Mouse (Mus musculus): ENCODE measurements around the gene Fmo4.

Gene Fmo4

DNA sequence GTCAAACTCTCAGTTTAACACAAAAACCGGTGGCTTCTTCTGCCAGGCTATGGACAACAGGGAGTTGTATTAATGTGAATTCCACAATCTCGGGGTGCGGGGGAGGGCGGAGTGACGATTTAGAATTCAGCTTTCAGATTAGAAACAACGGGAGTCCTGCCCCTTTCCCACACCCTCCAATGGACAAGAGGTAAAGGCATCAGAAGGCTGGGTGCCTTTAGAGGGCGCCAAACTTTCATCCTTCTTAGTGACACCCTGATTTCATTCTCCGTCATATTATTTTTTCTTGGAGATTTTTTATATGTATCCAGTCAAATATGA is at the start of gene Fmo4:
TSS of gene Fmo4 (minus strand) at position 137 of the 321 bp plus-strand sequence.
- peak in 1 of 2 experiments; percentile 9 for DNase-seq (ENCODE audit: low spot score in 2 of 2)

DNA sequence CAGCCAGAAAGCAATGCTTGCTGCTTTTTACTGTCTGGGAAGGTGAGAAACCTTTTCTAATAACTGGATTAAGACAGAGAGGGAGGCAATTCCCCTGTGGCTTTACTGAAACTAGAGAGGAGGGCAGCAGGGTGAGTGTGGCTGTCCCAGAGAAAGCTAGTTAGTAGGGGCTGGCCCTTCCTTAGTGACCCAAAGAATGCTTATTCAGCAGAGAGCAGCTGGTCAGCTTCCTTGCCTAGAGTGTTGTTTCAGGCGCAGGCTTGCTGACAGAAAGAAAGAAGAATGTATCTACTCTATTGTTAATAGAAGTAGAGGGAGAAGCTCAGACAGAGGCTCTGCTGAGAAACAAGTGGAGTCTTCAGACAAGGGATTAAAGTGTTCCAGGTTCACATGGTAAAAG is 48.6 kb upstream of the Fmo4 start:
- DNase-seq (ENCODE audit: low spot score in 2 of 2), result no peak

DNA sequence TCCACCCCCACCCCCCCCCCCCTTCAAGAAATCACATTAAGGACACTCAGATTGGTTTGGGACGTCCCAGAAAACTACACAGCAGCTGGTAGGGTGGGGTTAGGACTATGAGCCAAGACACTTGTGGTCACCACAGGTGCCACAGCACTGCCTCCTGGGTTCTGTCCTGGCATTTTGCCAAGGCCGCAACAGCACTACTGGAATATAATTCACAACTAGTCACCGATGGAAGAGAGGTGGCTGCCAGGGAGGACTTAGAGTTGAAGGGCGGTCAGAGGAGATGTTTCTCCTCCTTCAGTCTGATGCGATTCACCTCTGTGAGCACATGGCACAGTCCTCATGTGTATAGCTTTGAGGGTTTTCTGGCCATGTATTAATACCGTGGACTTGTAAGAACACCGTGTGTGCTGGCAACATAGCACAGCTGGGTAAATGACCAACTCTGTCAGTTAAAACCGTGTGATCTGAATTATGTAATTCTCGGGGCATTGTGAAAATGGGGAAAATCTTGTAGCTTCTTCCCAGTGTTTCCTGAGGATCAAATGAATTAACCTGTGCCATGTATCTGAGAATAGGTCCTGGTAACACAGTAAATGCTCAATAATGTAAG is 46.3 kb upstream of the Fmo4 start:
- DNase-seq (ENCODE audit: low spot score in 2 of 2), result no peak

DNA sequence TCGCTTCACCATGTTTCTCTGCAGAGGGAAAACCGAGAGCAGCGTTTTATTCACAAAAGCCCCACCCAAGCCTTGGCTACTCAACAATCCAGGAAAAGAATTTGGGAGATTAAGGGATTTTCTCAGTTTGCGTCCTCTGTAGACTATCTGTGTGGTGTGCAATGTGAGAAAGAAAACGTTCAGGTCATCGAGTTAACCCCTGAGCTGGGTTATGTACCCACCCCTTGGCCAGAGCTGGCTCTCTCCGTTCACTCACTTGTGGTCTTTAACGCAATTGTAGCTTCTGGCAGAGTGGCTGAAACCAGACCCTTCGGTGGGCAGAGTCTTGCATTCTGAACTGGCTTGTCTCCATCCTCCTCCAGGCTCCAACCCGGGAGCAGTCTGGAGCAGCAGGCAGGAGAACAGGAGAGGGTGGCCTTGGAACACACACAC is 45.8 kb upstream of the Fmo4 start:
- no peak for DNase-seq (ENCODE audit: low spot score in 2 of 2)

DNA sequence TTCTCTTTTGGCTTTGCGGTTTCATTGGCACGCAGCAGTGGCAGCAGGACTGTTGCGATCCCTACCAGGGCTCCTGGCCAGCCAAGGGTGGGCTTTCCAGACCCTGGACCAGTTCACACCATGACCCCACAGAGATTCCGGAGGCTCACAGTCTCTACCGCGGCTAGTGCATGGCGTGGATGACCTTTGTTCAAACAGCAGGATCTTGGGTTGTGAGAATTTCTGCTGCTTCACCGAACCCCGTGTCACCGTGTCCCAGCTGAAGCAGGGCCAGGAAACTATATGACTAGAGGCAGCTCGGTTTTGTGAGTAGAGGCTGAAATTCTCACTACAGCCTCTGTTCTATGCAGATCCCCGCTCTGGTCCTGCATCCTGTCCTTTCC is 45.0 kb upstream of the Fmo4 start:
- DNase-seq (ENCODE audit: low spot score in 2 of 2), result no peak

DNA sequence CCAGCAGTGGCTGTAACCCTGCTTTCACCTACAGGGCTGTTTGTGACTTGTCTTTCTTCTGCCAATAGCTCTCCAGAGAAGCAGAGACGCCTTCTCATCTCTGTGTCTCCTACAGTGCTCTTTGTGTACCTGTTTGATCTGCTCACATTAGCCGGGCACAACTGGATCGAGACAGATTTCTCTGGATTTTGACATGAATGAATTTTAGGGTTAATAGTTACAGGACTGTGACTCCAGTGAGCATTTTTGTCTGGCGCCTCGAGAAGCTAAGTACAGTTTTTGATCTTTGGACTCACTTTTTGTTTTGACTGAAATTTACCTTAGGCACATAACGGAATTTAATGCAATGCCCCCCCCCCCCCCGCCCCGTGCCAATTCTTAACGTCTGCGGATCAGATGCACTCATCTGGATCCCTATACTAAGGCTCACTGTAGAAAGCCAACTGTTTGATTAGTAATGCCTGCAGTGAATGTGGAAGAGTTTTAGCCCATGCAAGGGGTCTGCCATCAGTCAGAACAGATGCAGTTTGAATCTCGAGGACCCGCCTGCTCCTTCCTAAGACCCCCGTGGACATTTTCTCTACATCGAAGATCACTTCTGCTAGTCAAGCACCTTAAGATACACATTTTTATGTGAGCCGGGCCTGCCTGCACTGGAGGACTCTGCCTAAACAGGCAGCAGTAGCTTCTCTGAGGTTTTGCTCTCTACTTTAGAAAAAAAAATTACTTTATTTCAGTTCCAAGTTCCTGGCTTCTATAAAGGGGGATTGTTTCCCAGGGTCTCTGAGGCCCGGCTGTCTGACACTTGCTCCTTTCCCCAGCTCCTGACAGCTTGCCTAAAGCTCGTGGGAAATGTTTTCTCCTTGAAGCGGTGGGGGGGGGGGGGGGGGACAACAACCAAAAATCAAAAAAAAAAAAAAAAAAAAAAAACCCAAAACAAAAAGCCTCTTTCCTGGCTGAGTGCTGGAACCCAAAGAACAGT is 44.3 kb upstream of the Fmo4 start:
- DNase-seq (ENCODE audit: low spot score in 2 of 2), result no peak

DNA sequence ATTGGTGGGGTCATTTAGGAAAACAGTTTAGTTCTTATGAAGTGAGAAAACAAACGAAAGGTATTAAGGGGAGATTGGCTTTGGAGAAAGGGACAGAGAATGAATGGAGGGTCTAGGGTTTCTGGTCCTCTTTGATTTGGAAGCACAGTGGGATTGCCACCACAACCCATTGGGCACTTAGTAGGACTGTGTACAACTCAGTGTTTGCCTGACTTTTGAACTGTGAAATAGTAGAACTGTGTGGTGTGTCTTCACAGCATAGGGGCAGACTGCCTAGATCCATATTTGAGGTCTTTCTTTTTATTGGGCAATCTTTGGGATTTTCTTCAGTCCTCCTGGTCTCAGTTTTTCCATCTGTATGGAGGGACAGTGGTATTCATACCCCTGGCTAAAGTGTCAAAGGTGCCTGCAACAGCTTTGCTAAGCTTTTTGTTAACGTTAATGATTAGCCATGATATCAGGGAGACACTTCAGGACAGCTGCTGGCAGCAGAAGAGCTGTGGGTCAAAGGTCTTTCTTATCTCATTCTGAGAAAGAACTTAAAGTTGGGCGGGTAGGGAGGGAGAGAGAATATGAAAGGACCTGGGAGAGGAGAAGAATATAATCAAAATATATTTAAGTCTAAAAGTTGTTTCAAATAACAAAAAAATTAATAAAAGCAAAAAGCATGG is 40.2 kb upstream of the Fmo4 start:
- no peak for DNase-seq (ENCODE audit: low spot score in 2 of 2)

DNA sequence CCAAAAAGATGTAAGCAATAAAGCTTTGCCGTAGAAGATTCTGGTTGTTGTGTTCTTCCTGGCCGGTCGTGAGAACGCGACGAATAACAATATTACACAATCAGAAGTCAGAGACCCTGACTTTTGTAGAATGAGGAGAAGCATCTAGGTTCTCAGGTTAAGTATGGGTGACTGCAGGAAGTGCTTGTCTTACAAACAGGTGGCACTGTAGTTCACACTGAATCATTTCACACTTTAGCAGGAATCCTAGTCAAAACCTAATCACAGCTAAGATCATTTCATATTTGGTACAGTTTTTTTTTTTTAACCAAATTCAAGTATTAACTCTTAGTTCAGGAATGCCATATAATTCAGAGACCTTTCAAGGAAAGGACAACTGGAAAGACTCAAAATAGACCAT is 33.8 kb upstream of the Fmo4 start:
- DNase-seq (ENCODE audit: low spot score in 2 of 2), result no peak

DNA sequence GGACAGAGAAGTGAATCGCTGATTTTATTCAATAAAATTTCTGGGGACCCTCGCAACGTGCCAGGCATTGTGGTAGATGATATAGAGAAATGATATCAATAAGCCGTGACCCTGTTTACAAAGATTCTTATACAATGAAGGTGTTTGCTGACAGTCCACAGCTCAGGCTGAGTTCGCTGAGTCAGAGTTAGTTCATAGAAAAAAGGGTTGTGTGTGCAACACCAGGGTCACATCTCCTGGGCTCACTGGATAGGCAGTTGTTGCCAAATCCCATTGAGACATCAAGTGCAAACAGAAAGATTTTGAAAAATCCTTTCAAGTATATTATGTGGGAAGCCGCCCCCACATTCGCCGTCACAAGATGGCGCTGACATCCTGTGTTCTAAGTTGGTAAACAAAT is 26.4 kb upstream of the Fmo4 start:
- no peak for DNase-seq (ENCODE audit: low spot score in 2 of 2)

DNA sequence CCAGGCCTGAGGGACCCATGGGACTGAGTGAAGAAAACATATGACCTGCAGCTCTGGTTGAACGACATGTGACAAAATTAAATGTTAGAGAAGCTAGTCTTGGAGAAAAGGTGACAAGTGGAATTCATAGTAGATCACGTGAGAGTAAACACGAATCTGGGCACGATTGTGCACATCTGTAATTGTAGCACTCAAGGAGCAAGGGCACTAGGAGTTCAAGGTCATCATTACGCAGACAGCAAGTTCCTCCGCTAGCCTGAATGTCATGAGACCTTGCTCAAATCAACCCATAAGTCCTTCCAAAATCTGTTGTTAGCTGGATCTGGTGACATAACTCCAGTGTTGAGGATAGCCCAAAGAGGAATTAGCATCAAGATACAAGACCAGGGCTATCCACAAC is 25.2 kb upstream of the Fmo4 start:
- no peak for DNase-seq (ENCODE audit: low spot score in 2 of 2)

DNA sequence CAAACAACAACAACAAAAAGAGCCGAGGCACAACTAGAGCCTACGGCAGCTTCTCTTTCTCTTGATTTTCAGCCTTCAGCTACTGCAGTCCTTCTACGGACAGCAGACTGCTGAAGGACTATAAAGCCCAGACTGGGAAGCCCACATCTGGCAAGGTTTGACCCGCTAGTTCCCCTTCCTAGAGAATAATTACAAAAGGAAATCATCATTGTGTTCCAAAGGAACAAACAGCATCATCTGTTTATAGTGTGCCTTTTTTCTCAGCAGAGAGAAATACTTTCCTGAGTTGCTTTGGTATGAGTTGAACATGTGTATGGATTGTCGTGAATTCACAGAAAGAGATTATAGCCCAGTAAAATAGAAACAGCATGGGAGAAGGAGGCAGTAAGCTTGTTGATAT is 20.6 kb upstream of the Fmo4 start:
- no peak for DNase-seq (ENCODE audit: low spot score in 2 of 2)

DNA sequence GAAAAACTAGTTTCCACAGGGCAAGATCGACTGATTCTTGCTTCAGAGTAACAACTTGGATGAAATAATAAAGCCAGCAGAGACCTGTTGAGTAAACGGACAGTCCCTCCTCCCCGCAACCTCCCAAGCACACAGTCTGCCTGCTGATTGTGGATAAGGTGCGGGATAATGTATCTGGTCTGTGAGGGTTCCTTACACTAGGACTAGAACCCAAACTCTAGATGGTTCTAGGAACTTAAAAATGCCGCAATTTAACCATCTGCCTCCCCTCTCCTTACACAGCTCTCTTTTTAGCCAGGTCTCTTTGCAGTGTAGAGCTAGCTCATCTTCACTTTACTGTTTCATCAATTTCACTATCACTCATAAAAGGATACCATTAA is 18.8 kb upstream of the Fmo4 start:
- DNase-seq (ENCODE audit: low spot score in 2 of 2), result no peak

DNA sequence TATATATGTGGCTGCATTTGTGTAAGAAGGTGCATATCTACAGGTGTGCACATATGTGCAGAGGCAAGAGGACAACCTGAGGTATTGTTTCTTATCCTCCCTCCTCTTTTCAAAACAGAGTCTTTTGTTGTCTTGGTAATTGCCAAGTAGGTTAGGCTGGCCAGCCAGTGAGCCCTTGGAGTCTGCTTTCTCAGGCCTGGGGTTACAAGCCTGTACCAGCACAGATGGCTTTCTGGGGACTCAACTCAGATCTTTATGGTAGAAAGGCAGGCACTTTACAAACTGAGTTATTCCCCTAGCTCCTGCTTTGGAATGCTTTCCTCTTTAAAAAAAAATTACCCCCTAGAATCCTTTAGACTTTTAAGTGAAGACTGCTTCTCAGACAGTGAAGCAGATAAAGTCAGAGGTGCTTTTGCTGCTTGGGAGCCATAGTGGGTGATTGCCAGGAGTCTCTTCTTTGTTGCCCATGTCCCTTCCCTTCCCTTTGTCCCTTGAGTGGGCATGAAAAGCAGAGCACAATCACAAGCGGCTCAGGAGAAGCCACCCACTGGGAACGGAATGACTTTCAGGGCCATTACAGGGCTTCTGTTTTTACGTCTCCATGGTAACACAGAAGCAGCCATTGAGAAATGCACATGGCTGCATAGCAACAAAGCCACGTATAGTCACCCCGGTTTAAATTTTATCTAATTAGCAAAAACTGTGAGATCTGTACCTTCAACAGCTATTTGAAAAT is 18.2 kb upstream of the Fmo4 start:
- no peak for DNase-seq (ENCODE audit: low spot score in 2 of 2)

DNA sequence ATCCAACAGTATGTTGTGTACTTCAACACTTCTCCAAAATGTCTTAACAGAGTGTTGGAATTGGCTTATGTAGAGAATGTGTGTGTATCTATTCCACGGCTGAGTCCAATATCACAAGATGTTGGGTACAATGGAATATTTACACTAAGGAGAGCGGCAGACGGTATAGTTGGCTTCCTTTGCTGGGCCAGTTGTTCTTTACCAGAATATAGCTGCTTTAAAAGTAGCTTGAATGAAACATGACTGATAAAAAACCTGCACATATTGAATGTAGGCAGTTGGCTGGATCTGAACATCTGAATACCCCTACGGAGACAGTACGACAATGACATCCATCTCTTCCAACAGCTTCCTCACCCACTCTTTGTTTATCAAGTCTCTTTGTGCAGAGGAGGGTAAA is 5.5 kb upstream of the Fmo4 start:
- no peak for DNase-seq (ENCODE audit: low spot score in 2 of 2)

DNA sequence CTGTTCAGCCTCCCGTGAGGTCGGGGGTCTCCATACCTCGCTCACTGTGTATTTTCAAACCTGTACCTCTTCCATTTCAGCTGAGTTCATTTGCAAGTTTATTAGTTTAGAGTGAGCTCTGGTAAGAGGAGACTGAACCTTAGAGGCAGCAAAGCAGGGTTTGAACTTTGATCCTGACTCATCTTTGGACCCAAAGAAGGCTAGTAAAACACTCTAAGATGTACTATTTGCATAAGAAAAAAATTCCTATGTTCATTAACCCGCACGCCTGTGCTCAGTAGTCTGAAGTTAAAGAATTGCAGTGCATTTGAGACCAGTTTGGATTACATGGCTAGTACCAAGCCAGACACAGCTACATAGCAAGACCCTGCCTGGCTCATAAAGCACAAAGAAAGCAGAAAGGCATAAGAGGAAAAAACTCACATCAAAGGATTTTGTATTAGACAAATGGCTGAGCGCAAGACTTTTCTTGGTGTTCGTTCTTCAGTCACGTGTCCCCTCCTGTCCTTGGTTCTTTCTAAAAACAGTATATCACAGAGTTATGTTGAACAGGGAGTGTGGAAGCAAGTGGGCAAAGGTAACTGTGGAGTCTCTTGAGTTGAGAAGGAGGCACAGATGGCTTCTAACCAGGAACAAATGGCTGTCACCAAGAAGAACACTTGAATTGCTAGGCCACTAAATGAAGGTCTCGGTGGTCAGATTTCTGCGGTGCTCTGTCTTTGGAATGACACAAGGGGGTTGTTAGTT is 1.8 kb upstream of the Fmo4 start:
- DNase-seq (ENCODE audit: low spot score in 2 of 2), result no peak

DNA sequence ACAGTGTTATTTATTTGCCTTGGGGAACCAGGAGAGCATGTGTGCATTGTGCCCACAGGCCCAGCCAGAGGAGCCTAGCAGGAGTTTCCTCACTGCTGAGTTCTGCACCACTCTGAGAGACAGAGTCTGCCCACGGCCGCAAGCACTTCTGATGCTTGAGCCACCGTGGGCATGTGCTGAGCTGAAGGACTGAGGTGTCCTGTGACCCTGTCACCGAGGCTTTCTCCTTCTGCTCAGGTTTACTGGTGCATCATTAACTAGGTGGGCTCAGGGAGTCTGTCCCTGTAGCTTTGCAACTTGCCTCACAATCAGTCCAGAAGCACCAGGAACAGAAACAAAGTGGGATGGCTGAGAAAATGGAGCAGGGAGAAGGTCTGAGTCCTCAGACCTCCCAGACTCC is 1.2 kb upstream of the Fmo4 start:
- DNase-seq (ENCODE audit: low spot score in 2 of 2), result no peak

DNA sequence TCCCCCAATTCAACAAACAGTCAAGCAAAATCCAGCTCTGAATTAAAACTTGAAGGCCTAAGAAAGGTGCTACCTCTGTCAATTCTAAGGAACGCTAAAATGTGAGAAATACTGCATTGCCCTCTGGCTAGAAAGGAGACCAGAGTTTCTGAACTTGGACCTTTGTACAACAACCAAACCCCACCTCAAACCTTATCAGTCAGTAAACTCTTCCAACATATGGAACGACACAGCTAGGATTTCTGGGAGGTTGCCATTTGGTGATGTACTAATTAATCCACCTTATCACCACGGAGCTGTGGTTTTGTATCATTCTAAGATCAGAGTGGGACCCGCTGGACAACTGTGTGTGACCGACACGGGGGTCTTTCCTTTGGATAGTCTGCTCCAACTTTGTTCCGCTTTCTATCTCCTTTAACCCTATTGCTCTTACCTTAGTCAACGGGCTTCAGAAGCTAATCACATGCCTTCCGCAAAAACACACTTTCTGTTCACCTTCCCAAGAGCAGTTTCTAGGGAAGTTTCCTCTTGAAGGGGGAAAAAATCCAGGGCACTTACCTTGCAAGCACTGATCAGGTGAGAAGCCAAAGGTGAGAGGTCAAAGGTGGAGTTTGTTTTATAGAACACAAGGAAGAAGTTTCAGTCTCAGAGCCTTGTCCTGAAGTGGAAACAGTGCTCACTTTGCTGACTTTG is 483 bp downstream of the Fmo4 start:
- no peak for DNase-seq (ENCODE audit: low spot score in 2 of 2)

DNA sequence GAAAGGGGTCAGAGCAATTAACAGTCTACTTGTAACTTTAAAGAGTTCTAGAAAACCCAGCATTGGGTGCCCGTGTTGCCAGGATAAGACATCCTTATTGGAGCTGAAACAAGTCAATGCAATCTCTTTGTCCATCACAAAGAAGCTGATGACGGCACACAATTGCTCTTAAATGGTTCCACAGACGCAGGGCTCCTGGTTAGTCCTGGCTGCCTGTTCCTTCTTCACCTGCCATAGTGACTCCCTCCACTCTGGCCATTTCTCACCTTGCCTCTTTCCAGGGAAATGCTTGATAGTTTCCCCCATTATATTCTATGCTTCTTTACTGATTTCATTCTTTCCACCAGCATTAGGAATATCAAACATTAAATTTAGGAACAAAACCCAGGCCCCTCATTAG is 5.2 kb downstream of the Fmo4 start:
- no peak for DNase-seq (ENCODE audit: low spot score in 2 of 2)

DNA sequence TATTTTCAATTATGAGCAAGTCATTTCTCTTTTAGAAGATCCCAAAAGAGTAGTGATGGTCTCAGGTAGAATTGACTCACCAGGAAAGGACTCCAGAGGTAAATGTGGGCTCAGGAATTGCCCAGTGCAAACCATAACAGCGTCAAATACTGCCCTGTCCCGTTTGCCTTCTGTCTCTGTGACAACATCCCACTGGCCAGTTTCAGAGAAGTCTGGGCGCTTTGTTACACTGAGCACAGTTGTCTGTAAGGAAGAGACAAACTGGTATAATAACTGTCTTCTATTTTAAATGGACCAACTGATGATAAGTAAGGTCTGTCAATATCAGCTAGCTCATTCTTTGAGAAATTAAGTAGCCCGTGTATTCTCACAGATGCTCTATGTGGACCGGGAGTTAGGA is 6.3 kb downstream of the Fmo4 start:
- DNase-seq (ENCODE audit: low spot score in 2 of 2), result no peak

DNA sequence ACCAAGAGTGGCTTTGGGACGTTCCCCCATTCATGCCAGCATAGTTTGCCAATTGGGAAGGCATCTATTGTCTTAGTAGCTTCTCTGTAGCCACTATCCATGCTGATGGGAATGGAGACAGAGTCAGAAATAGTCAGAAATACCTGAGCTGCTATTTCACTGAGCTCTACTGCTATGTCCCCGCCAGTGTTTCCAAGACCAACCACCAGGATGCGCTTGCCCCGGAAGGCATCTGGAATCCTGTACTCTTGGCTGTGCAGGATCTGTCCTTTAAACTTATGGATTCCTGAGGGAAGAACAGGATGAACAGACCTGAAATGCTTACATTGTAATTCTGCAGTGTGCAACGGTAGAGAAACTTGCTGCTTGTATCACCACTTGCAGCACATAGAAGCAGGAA is 8.8 kb downstream of the Fmo4 start:
- no peak for DNase-seq (ENCODE audit: low spot score in 2 of 2)

DNA sequence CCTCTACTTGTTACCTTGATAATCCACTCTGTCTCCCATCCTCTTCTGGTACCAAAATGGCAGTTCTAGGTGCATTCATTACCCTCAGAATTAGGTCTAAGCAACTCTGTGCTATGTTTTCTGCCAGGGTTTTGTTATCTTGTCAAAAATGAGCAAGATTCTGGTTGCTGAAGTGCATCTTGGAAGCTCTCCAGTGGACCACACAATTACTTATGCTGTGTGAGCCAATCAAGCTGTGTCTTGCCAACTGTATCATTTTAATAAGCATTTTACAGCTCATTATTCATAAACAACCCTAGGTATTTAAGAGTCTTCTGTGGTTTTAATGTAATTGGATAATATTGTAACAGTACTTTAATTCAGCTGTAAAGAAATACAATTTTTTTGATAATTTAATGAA is 17.3 kb downstream of the Fmo4 start:
- DNase-seq (ENCODE audit: low spot score in 2 of 2), result no peak
